Mouse (Mus musculus): ENCODE measurements at regions not wholly inside any gene's neighbourhood (a gene's known extent, or its start where the extent isn't known, plus 50 kb on each side); places are given as distances from the start of the nearest gene placed in this dataset.

DNA sequence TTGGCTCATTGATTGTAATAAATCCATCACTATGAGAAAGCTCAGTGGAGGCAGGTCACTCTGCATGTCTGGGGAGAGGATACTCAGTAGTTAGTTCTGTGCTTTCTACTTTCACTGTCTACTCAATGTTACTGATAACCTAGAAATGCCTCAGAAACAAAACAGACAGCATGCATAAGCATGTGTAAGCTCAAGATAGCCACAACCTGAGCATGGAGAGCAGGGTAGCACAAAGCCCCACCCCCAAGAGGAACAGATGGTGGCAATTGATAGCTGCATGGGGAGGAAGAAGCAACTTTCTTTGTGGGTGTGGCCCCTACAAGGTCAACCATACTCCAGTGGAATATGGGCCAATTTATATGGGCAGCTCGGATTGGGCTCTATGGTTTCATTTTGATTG lies 711.9 kb downstream of the Pdcd6ip start:
- TF ChIP-seq POLR2A (IDR thresholded peaks at IDR 0.05; ENCODE audit: borderline replicate concordance, insufficient read depth, low read length), result no peak
- TF ChIP-seq CTCF (IDR thresholded peaks at IDR 0.05; ENCODE audit: borderline replicate concordance, insufficient read depth, low read depth, low read length), result no peak
